Mouse (Mus musculus) intestine, embryonic 16.5 days (tissue): Measurements from ENCODE around the gene Akap13. TPM values are rescaled to one million over a fixed set of nuclear protein-coding genes. Genes with fewer than 3 reads are reported as not detected.
A peak's percentile ranks its signal among the peaks of the same experiment; 100 is the strongest.
"Not testable (repeated sequence)": the region's sequence is repeated elsewhere in the genome, so short reads cannot be mapped to it uniquely, and the experiment has no call there.

Experiments used
- ATAC-seq: fragments of 200-750 bp; cut with Nextera tagmentation; 2 replicates; pipeline ENCODE4 v1.8.0; 2017; ENCODE audit warnings: moderate TSS enrichment, moderate library complexity
- H3K27ac ChIP-seq: fragments of 300-500 bp; sonication (generic); 2 replicates; pipeline ENCODE4 v1.5.1; 2014; ENCODE audit warnings: mild to moderate bottlenecking, low read length
- H3K27me3 ChIP-seq: fragments of 300-500 bp; sonication (generic); replicated peaks from 2 replicates; pipeline ENCODE4 v1.6.1; 2014; ENCODE audit warnings: low read length, control low read depth, mixed read lengths; ENCODE audit not compliant: control insufficient read depth, insufficient read depth
- H3K36me3 ChIP-seq: fragments of 300-500 bp; sonication (generic); 2 replicates; pipeline ENCODE4 v1.6.1; 2014; ENCODE audit warnings: low read length, control low read depth; ENCODE audit not compliant: control insufficient read depth, insufficient read depth
- H3K4me1 ChIP-seq: fragments of 300-500 bp; sonication (generic); 2 replicates; pipeline ENCODE4 v1.6.1; 2014; ENCODE audit warnings: low read length, control low read depth, mixed read lengths; ENCODE audit not compliant: control insufficient read depth, insufficient read depth
- H3K4me2 ChIP-seq: fragments of 300-500 bp; sonication (generic); 2 replicates; pipeline ENCODE4 v1.6.1; 2014; ENCODE audit warnings: low read depth, low read length, control low read depth
- H3K4me3 ChIP-seq: fragments of 300-500 bp; sonication (generic); 2 replicates; pipeline ENCODE4 v1.5.1; 2014; ENCODE audit warnings: mild to moderate bottlenecking, low read length
- H3K9ac ChIP-seq: fragments of 300-500 bp; sonication (generic); 2 replicates; pipeline ENCODE4 v1.6.1; 2014; ENCODE audit warnings: low read depth, low read length
- H3K9me3 ChIP-seq: fragments of 300-500 bp; sonication (generic); 2 replicates; pipeline ENCODE4 v1.6.1; 2016; ENCODE audit warnings: low read length, control low read depth; ENCODE audit not compliant: control insufficient read depth
- WGBS: fragments of 180-500 bp; shearing (Covaris S2); extraction: QIAGEN DNeasy Blood & Tissue Kit; methylation state at CpG from one replicate; pipeline ENCODE4 v1.1.7; 2014; 5-methylcytosine and 5-hydroxymethylcytosine counted together
- polyA plus RNA-seq: library from polyadenylated mRNA; unstranded; fragments of >200 nt; fragmentation: Nextera tagmentation; extraction: Ambion mirVana; gene quantifications from 2 replicates; pipeline ENCODE4 v1.2.1, GENCODE M21; 2015

Gene Akap13
- polyA plus RNA-seq, 1 experiment from 2014 or later: 24.9 TPM

DNA sequence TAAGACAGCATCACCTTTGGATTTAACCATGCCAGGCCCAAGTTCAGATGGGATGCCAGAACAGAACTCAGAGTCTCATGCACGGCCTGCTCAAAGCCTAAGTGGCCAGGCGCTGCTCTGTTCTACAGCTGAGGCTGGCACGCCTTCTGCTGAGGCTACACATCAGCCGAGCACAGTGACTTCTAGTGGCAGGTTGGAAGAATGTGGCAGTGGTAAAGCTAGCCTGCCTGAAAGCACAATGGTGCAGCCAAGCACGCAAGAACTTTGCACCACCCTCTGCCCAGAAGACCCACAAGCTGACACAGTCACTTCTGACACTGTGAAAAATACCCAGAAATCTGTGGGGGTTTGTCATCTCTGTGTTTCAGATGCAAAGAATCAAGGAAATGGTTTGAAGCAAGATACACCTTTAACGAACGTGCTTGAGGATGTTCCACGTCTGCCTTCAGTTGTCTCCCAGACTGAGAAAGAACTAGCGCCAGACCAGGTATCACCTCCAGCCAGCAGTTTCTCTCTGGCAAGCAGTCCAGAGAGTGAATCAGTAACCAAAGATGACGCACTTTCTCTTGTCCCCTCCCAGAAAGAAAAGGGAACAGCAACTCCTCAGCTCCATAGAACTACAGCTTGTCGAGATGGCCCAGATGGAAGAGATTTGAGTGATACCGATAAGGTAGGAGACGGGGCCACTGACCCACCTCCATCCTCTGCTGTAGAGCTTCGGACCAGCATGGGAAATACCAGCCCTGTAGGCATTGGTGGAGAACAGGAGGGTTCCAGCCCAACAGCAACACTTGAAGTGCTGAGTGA is 154.3 kb downstream of the Akap13 start:
- 80% methylated on average over 14 of the region's 14 CpGs for WGBS
- H3K4me3 ChIP-seq: no peak overlapping the region
- H3K4me1 ChIP-seq: peaks cover 31% of the 10 kb centered on the region
- ATAC-seq: peak; percentile 46
- peak overlapping the region; percentile 8; the same call in 1 of the 2 replicates for H3K9ac ChIP-seq
- H3K9me3 ChIP-seq: no peaks in the 10 kb centered on the region
- H3K27me3 ChIP-seq: no peaks in the 10 kb centered on the region
- no peaks in the 10 kb centered on the region; the same call in 1 of the 2 replicates for H3K36me3 ChIP-seq
- H3K27ac ChIP-seq: peak overlapping the region; percentile 52; the same call in 1 of the 2 replicates
- H3K4me2 ChIP-seq: 0 out of 2 replicates have a peak overlapping the region, but pooled peaks have one; percentile 5

DNA sequence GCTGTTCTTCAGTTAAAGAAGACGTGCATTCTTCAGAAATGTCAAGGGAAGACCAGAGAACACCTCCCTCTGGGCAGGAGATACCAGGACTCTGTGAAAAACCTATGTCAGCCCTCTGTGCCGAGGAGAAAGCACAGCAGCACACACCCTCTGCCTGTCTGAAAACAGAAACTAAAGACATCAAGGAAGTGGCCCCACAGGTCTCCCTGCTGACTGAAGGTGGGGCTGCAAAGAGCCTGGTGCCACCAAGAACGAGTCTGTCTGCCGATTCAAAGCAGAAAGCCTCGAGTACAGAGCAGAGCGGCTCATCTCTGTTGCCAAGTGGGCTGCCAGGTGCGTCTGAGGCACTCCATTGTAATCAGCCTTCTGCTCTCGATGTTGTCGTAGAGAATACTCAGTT is 155.1 kb downstream of the Akap13 start:
- ATAC-seq: peak; percentile 74
- WGBS: 68% methylated on average over 9 of the region's 9 CpGs
- Histone ChIP-seq H3K4me3 (no peak overlapping the region), H3K9ac (peak overlapping the region; percentile 8; the same call in 1 of the 2 replicates), H3K36me3 (no peaks in the 10 kb centered on the region; the same call in 1 of the 2 replicates), H3K27me3 (no peaks in the 10 kb centered on the region), H3K27ac (peak overlapping the region; percentile 52; the same call in 1 of the 2 replicates), H3K9me3 (no peaks in the 10 kb centered on the region), H3K4me2 (0 out of 2 replicates have a peak overlapping the region, but pooled peaks have one; percentile 5), H3K4me1 (peaks cover 31% of the 10 kb centered on the region)

DNA sequence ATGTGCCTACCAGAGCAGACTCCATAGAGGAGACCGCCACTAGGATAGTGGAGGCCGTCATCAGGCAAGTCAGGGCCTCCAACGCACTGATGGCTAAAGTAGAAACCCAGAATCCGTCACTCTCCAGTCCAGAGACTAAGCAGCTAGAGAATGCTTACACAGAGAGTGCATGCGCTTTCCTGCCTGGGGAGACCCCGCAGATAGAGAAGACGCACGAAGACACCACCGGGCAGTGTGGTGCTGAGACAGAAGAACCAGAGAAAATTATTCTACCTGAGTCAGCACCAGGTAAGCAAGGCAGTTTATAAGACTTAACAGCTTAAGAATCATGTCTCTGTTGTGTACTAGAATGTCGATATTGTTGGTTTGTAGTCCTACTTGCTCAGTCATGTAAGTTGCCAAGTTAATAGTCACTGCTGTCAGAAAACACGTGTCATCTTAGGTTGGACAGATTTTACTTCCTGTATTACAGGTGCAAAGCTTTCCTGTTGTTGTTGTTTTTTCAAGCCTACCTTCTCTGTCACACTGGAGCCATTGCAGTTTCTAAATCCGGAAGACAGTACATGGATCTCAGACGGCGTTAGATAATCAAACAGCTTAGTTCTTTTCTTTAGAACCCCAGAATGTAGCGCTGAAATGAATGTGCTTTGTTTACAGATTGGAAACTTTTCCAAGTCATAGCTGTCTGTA is 156.1 kb downstream of the Akap13 start:
- Histone ChIP-seq H3K9me3 (no peaks in the 10 kb centered on the region), H3K4me2 (no peak overlapping the region), H3K36me3 (no peaks in the 10 kb centered on the region; the same call in 1 of the 2 replicates), H3K4me1 (peaks cover 31% of the 10 kb centered on the region), H3K9ac (no peak overlapping the region), H3K4me3 (no peak overlapping the region), H3K27me3 (no peaks in the 10 kb centered on the region), H3K27ac (peak overlapping the region; percentile 26)
- WGBS: 75% methylated on average over 15 of the region's 15 CpGs
- no peak for ATAC-seq

DNA sequence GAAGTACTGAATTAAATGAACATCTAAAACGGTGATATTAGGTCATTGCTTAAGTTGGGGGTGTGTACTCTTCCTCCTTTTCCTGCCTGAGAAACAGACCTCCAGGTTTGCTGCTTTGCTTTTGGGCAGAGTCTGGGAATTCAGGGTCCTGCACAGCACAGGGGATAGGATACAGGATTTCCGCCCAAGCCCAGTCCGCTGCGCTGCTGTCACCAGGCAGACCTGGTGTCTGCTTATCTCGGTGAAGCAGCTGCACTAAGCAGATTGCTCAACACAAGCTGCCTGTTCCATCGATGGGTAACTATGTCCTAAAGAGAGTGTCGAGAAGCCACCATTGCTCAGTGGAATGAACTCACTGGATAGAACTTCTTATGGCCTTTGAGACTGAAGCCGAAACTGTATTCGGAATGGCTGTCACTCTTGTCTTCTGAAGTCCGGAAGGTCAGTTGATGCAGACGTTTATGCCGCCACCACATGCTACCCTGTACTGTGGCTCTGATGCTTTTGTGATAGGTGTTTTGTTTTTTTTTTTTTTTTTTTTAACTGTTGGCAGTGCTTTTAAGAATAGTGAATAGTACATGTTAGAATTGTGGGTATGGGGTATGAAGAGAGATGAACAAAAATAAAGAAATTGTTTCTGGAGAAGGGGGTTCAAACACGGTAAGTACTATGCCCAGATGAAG is 156.8 kb downstream of the Akap13 start:
- peak overlapping the region; percentile 42 for H3K27ac ChIP-seq
- ATAC-seq: peak; percentile 71
- no peak overlapping the region for H3K4me3 ChIP-seq
- H3K9ac ChIP-seq: no peak overlapping the region
- H3K36me3 ChIP-seq: no peaks in the 10 kb centered on the region; the same call in 1 of the 2 replicates
- H3K9me3 ChIP-seq: no peaks in the 10 kb centered on the region
- H3K4me2 ChIP-seq: no peak overlapping the region
- WGBS: 53% methylated on average over 13 of the region's 13 CpGs
- peaks cover 31% of the 10 kb centered on the region for H3K4me1 ChIP-seq
- H3K27me3 ChIP-seq: no peaks in the 10 kb centered on the region

DNA sequence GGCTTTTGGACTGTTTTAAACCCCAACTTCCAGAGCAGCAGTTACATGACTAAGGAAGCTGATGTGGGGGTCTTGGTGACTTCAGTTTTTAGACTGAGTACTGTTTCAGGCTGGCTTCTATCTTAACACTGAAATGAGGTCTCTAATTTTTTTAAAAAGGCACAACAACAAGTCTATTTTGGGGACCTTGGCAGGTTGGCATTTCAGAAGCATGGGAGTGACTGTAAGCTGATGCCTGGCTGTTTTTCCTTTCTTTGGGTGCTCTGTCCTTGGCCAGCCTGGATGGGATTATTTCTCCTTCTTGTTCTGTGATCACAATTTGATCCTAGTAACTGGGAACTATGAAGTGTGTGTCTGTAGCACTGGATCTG is 157.3 kb downstream of the Akap13 start:
- Histone ChIP-seq H3K4me3 (0 out of 2 replicates have a peak overlapping the region, but pooled peaks have one; percentile 5), H3K36me3 (no peaks in the 10 kb centered on the region; the same call in 1 of the 2 replicates), H3K4me2 (no peak overlapping the region), H3K27me3 (no peaks in the 10 kb centered on the region), H3K9me3 (no peaks in the 10 kb centered on the region), H3K4me1 (peaks cover 31% of the 10 kb centered on the region), H3K9ac (no peak overlapping the region), H3K27ac (no peak overlapping the region)
- ATAC-seq: no peak

DNA sequence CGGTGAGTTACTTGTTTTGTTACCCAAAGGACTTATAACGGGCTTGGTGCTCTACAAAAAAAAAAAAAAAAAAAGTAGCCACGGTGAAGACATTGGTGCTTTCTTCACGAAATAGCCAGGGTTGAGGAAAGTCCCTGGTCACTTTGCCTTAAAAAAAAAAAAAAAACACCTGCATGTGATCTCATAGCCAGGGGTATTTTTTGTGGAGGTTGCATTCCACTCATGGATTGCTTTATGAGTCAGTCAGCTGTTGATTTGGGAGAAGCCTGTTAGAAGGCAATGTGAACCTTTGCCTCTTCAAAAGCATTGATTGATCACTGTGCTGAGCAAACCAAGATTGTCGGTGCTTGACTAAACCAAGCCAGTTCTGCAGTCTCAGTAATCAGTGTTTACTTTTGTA is 157.9 kb downstream of the Akap13 start:
- Histone ChIP-seq H3K36me3 (no peaks in the 10 kb centered on the region; the same call in 1 of the 2 replicates), H3K4me2 (no peak overlapping the region)

DNA sequence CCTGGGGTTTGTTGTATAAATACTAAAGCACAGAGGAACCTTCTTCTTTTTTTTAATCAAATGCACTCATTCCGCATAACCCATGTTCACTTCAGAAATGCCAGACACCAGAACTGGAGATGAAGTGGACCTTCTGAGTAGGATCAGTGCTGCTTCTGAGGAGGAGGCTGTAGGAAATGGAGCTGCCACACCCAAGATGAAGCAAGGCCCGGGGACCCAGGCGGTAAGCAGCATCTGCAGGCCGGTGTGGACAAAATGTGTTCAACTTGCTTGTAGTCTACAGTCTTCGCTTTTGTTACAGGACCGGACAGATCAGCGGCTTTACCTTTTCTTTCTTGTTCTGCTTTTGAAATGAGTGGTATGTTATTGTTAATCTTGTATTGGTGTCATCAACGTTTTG is 159.5 kb downstream of the Akap13 start:
- Histone ChIP-seq H3K4me2 (no peak overlapping the region), H3K27me3 (no peaks in the 10 kb centered on the region), H3K27ac (no peak overlapping the region), H3K4me1 (peaks cover 21% of the 10 kb centered on the region), H3K9me3 (no peaks in the 10 kb centered on the region), H3K9ac (no peak overlapping the region), H3K4me3 (no peak overlapping the region), H3K36me3 (no peaks in the 10 kb centered on the region; the same call in 1 of the 2 replicates)
- WGBS: 90% methylated on average over 8 of the region's 8 CpGs
- no peak for ATAC-seq

More for the DNA sequence above, 157.9 kb downstream of the Akap13 start:
- H3K9ac ChIP-seq: no peak overlapping the region
- ATAC-seq: no peak
- no peak overlapping the region for H3K4me3 ChIP-seq
- 43% methylated on average over 5 of the region's 5 CpGs for WGBS
- H3K9me3 ChIP-seq: no peaks in the 10 kb centered on the region
- H3K27ac ChIP-seq: no peak overlapping the region
- peaks cover 31% of the 10 kb centered on the region for H3K4me1 ChIP-seq
- no peaks in the 10 kb centered on the region for H3K27me3 ChIP-seq

DNA sequence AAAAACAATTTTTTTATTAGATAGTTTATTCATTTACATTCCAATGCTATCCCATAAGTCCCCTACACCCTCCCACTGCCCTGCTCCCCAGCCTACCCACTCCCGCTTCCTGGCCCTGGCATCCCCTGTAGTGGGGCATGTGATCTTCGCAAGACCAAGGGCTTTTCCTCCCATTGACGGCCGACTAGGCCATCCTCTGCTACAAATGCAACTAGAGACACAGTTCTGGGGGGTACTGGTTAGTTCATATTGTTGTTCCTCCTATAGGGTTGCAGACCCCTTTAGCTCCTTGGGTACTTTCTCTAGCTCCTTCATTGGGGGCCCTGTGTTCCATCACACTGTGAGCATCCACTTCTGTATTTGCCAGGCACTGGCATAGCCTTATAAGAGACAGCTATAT is 161.9 kb downstream of the Akap13 start:
- H3K4me3 ChIP-seq, H3K27ac ChIP-seq, H3K27me3 ChIP-seq, H3K9me3 ChIP-seq, H3K36me3 ChIP-seq, H3K4me2 ChIP-seq, H3K4me1 ChIP-seq, ATAC-seq, H3K9ac ChIP-seq: not testable (repeated sequence)
- WGBS: 91% methylated on average over 4 of the region's 4 CpGs

DNA sequence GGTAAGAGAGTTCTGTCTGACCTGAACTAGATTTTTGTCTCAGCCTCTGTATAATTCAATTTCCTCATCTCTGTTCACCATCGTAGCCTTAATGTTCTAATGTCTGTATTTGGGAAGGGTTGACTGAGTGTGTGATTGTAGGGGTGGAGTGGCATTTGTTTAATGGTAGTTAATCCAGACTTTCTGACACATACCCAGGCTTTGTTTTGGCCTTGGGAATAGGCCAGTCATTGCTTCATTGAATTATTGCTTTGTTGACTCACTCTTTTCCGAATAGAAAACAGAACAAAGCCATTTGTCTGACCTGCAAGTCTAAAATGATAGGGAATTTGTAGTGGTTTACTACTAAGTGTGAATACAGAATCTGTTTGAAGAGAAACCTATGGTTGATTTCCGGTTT is 163.4 kb downstream of the Akap13 start:
- 67% methylated on average over 3 of the region's 3 CpGs for WGBS
- no peak overlapping the region for H3K9ac ChIP-seq
- H3K4me3 ChIP-seq: no peak overlapping the region
- no peak overlapping the region for H3K27ac ChIP-seq
- H3K27me3 ChIP-seq: no peaks in the 10 kb centered on the region
- H3K4me2 ChIP-seq: no peak overlapping the region
- H3K9me3 ChIP-seq: no peaks in the 10 kb centered on the region
- no peaks in the 10 kb centered on the region for H3K4me1 ChIP-seq
- ATAC-seq: no peak
- H3K36me3 ChIP-seq: no peaks in the 10 kb centered on the region
